Mouse (Mus musculus) adrenal gland, postnatal 25 days (tissue): ENCODE data around the gene Cep162. TPM values are rescaled to one million over a fixed set of nuclear protein-coding genes. Genes with fewer than 3 reads are reported as not detected.

Experiments
- DNase-seq: peaks from one replicate; pipeline ENCODE4 v3.0.0; 2021; ENCODE audit warnings: mixed read lengths
- long read RNA-seq: library from polyadenylated mRNA; stranded (forward); transcript quantifications from one replicate; pipeline ENCODE4 v2.0.0, GENCODE M21; 2021
- total RNA-seq: library from RNA; stranded (reverse); gene quantifications from 2 replicates; pipeline ENCODE4 v1.2.3, GENCODE M21; 2021

The Cep162 gene
- total RNA-seq = 7.9 and 9.9 TPM in 2 replicates
- long read RNA-seq, partial matches to known transcripts = 1 of 2 reads
- long read RNA-seq, other reads (novel, unspliced or antisense) = 1 of 2 reads

- peak; percentile 84 for DNase-seq
These were observed at the start of gene Cep162 for GRCm38 (mm10) chr9:87254903-87255695. Gene Cep162 (minus strand): TSS chr9:87255536.

- no peak for DNase-seq
These were observed 47.9 kb upstream of the Cep162 start for GRCm38 (mm10) chr9:87303196-87303595.

GRCm38 (mm10) chr9:87298900-87299299 is 43.6 kb upstream of the Cep162 start:
- DNase-seq = no peak

- DNase-seq = no peak
These were observed 42.2 kb upstream of the Cep162 start for GRCm38 (mm10) chr9:87297522-87297921.

GRCm38 (mm10) chr9:87255696-87256030 is 327 bp upstream of the Cep162 start:
- no peak for DNase-seq

- DNase-seq = no peak
These were observed 7.2 kb downstream of the Cep162 start for GRCm38 (mm10) chr9:87248118-87248517.

- DNase-seq = no peak
These were observed 7.7 kb downstream of the Cep162 start for GRCm38 (mm10) chr9:87247678-87248077.

GRCm38 (mm10) chr9:87213204-87213603 is 42.1 kb downstream of the Cep162 start:
- DNase-seq = no peak

- no peak for DNase-seq
These were observed 44.5 kb downstream of the Cep162 start for GRCm38 (mm10) chr9:87210830-87211339.

GRCm38 (mm10) chr9:87202431-87202830 is 52.9 kb downstream of the Cep162 start:
- no peak for DNase-seq

- DNase-seq = no peak
These were observed 54.4 kb downstream of the Cep162 start for GRCm38 (mm10) chr9:87200919-87201318.

GRCm38 (mm10) chr9:87200426-87200825 is 54.9 kb downstream of the Cep162 start:
- no peak for DNase-seq

- no peak for DNase-seq
These were observed 57.3 kb downstream of the Cep162 start for GRCm38 (mm10) chr9:87198036-87198435.

- DNase-seq = no peak
These were observed 58.1 kb downstream of the Cep162 start for GRCm38 (mm10) chr9:87197277-87197676.

- DNase-seq = no peak
These were observed 61.6 kb downstream of the Cep162 start for GRCm38 (mm10) chr9:87193721-87194120.

GRCm38 (mm10) chr9:87187336-87187735 is 68.0 kb downstream of the Cep162 start:
- no peak for DNase-seq

- no peak for DNase-seq
These were observed 73.1 kb downstream of the Cep162 start for GRCm38 (mm10) chr9:87182231-87182630.

GRCm38 (mm10) chr9:87178534-87178933 is 76.8 kb downstream of the Cep162 start:
- DNase-seq = no peak

- DNase-seq = no peak
These were observed 83.8 kb downstream of the Cep162 start for GRCm38 (mm10) chr9:87171517-87171916.

- DNase-seq = no peak
These were observed 84.4 kb downstream of the Cep162 start for GRCm38 (mm10) chr9:87170891-87171290.

GRCm38 (mm10) chr9:87169144-87169543 is 86.2 kb downstream of the Cep162 start:
- DNase-seq = no peak

- DNase-seq = no peak
These were observed 87.3 kb downstream of the Cep162 start for GRCm38 (mm10) chr9:87168051-87168450.

GRCm38 (mm10) chr9:87167001-87167830 is 88.1 kb downstream of the Cep162 start:
- peak; percentile 9 for DNase-seq
